Mouse (Mus musculus): ENCODE measurements around the gene Fut1. TPM values are rescaled to one million over a fixed set of nuclear protein-coding genes. Genes with fewer than 3 reads are reported as not detected.

Gene Fut1
- polyA plus RNA-seq, 1 experiment from 2014 or later, result not detected

- no peak for ATAC-seq (replicated peaks)
- no peak overlapping the region for H3K4me2 ChIP-seq (replicated peaks)
- H3K9me3 ChIP-seq, result no peaks in the 10 kb centered on the region
- H3K36me3 ChIP-seq, result peaks cover 8% of the 10 kb centered on the region; the same call in 1 of the 2 replicates
- no peak overlapping the region for H3K9ac ChIP-seq (replicated peaks)
- no peak overlapping the region for H3K4me3 ChIP-seq
- WGBS, result 91% methylated on average over 11 of the region's 11 CpGs
- H3K27ac ChIP-seq (replicated peaks), result no peak overlapping the region
- peaks cover 15% of the 10 kb centered on the region for H3K4me1 ChIP-seq
- H3K27me3 ChIP-seq, result no peaks in the 10 kb centered on the region
These were observed 18.0 kb downstream of the Fut1 start for GRCm38 (mm10) chr7:45634946-45635681.

GRCm38 (mm10) chr7:45635711-45636688 lies 18.9 kb downstream of the Fut1 start:
- Histone ChIP-seq H3K36me3 (peaks cover 8% of the 10 kb centered on the region; the same call in 1 of the 2 replicates), H3K4me3 (no peak overlapping the region), H3K27me3 (no peaks in the 10 kb centered on the region), H3K4me2 (replicated peaks) (no peak overlapping the region), H3K9ac (replicated peaks) (no peak overlapping the region), H3K4me1 (peaks cover 15% of the 10 kb centered on the region), H3K27ac (replicated peaks) (no peak overlapping the region), H3K9me3 (no peaks in the 10 kb centered on the region)
- no peak for ATAC-seq (replicated peaks)
- 86% methylated on average over 15 of the region's 15 CpGs for whole genome bisulfite sequencing

GRCm38 (mm10) chr7:45637710-45638109 lies 20.6 kb downstream of the Fut1 start:
- WGBS, result 96% methylated on average over 6 of the region's 6 CpGs
- H3K9ac ChIP-seq (replicated peaks), result peak overlapping the region; percentile 23; the same call in 1 of the 2 replicates
- ATAC-seq (replicated peaks), result no peak

GRCm38 (mm10) chr7:45638623-45639401 lies 21.7 kb downstream of the Fut1 start:
- Histone ChIP-seq H3K9me3 (no peaks in the 10 kb centered on the region), H3K4me1 (peaks cover 24% of the 10 kb centered on the region), H3K4me2 (replicated peaks) (peak overlapping the region; percentile 48), H3K27ac (replicated peaks) (peak overlapping the region; percentile 51; the same call in 1 of the 2 replicates), H3K27me3 (no peaks in the 10 kb centered on the region), H3K9ac (replicated peaks) (peak overlapping the region; percentile 23), H3K4me3 (peak overlapping the region; percentile 35), H3K36me3 (peaks cover 8% of the 10 kb centered on the region; the same call in 1 of the 2 replicates)
- 19% methylated on average over 29 of the region's 29 CpGs for WGBS
- peak; percentile 92 for ATAC-seq (replicated peaks)

More at GRCm38 (mm10) chr7:45637710-45638109, 20.6 kb downstream of the Fut1 start:
- Histone ChIP-seq H3K4me3 (peak overlapping the region; percentile 35; the same call in 1 of the 2 replicates), H3K27me3 (no peaks in the 10 kb centered on the region), H3K9me3 (no peaks in the 10 kb centered on the region), H3K27ac (replicated peaks) (no peak overlapping the region), H3K36me3 (peaks cover 8% of the 10 kb centered on the region; the same call in 1 of the 2 replicates), H3K4me2 (replicated peaks) (no peak overlapping the region), H3K4me1 (peaks cover 19% of the 10 kb centered on the region)

GRCm38 (mm10) chr7:45639561-45640027 lies 22.5 kb downstream of the Fut1 start, which contains the start of gene Mamstr:
Mamstr (plus strand) TSS chr7:45639977.
- H3K9me3 ChIP-seq, result no peaks in the 10 kb centered on the region

GRCm38 (mm10) chr7:45640191-45640957 lies 23.3 kb downstream of the Fut1 start:
- Histone ChIP-seq H3K4me1 (peaks cover 35% of the 10 kb centered on the region), H3K4me3 (no peak overlapping the region), H3K27me3 (no peaks in the 10 kb centered on the region), H3K27ac (replicated peaks) (no peak overlapping the region), H3K9ac (replicated peaks) (no peak overlapping the region), H3K36me3 (peaks cover 8% of the 10 kb centered on the region; the same call in 1 of the 2 replicates), H3K9me3 (no peaks in the 10 kb centered on the region), H3K4me2 (replicated peaks) (no peak overlapping the region)
- 78% methylated on average over 19 of the region's 19 CpGs for WGBS
- no peak for ATAC-seq (replicated peaks)

More at GRCm38 (mm10) chr7:45639561-45640027, 22.5 kb downstream of the Fut1 start, which contains the start of gene Mamstr:
- no peak within 1 kb of the TSS for H3K4me3 ChIP-seq
- no peak within 1 kb of the TSS for H3K4me2 ChIP-seq (replicated peaks)
- H3K4me1 ChIP-seq, result peaks cover 31% of the 10 kb centered on the region
- H3K27ac ChIP-seq (replicated peaks), result no peak within 1 kb of the TSS
- 29% methylated on average over 19 of the region's 19 CpGs for WGBS
- no peak for ATAC-seq (replicated peaks)
- no peaks in the 10 kb centered on the region for H3K27me3 ChIP-seq
- H3K36me3 ChIP-seq, result peaks cover 8% of the 10 kb centered on the region; the same call in 1 of the 2 replicates
- no peak within 1 kb of the TSS for H3K9ac ChIP-seq (replicated peaks)

GRCm38 (mm10) chr7:45641391-45642040 lies 24.4 kb downstream of the Fut1 start:
- H3K27me3 ChIP-seq, result no peaks in the 10 kb centered on the region
- no peak for ATAC-seq (replicated peaks)
- H3K4me3 ChIP-seq, result no peak overlapping the region
- no peak overlapping the region for H3K4me2 ChIP-seq (replicated peaks)
- no peak overlapping the region for H3K9ac ChIP-seq (replicated peaks)
- H3K27ac ChIP-seq (replicated peaks), result no peak overlapping the region
- no peaks in the 10 kb centered on the region for H3K9me3 ChIP-seq
- H3K36me3 ChIP-seq, result peaks cover 3% of the 10 kb centered on the region; the same call in 1 of the 2 replicates
- WGBS, result 57% methylated on average over 17 of the region's 17 CpGs
- H3K4me1 ChIP-seq, result peaks cover 35% of the 10 kb centered on the region

- Histone ChIP-seq H3K4me2 (replicated peaks) (no peak overlapping the region; the same call in 1 of the 2 replicates), H3K27me3 (no peaks in the 10 kb centered on the region), H3K4me3 (no peak overlapping the region), H3K4me1 (peaks cover 35% of the 10 kb centered on the region), H3K27ac (replicated peaks) (no peak overlapping the region), H3K9ac (replicated peaks) (no peak overlapping the region), H3K9me3 (no peaks in the 10 kb centered on the region), H3K36me3 (no peaks in the 10 kb centered on the region)
- 82% methylated on average over 5 of the region's 5 CpGs for WGBS
- no peak for ATAC-seq (replicated peaks)
These were observed 25.0 kb downstream of the Fut1 start for GRCm38 (mm10) chr7:45642083-45642482.

- Histone ChIP-seq H3K4me2 (replicated peaks) (peak overlapping the region; percentile 75), H3K27ac (replicated peaks) (peak overlapping the region; percentile 88), H3K4me3 (peak overlapping the region; percentile 44), H3K9ac (replicated peaks) (peak overlapping the region; percentile 65), H3K27me3 (no peaks in the 10 kb centered on the region), H3K4me1 (peaks cover 35% of the 10 kb centered on the region), H3K9me3 (no peaks in the 10 kb centered on the region), H3K36me3 (no peaks in the 10 kb centered on the region)
- no peak for ATAC-seq (replicated peaks)
- 34% methylated on average over 16 of the region's 16 CpGs for WGBS
These were observed 25.6 kb downstream of the Fut1 start for GRCm38 (mm10) chr7:45642503-45643255.
